Mouse (Mus musculus): ENCODE data around the gene 2900026A02Rik.
"Not testable (repeated sequence)": the region's sequence is repeated elsewhere in the genome, so short reads cannot be mapped to it uniquely, and the experiment has no call there.

Gene 2900026A02Rik

GRCm38 (mm10) chr5:113119861-113120465, 101.1 kb downstream of the 2900026A02Rik start:
- DNase-seq = peak; percentile 60

DNA sequence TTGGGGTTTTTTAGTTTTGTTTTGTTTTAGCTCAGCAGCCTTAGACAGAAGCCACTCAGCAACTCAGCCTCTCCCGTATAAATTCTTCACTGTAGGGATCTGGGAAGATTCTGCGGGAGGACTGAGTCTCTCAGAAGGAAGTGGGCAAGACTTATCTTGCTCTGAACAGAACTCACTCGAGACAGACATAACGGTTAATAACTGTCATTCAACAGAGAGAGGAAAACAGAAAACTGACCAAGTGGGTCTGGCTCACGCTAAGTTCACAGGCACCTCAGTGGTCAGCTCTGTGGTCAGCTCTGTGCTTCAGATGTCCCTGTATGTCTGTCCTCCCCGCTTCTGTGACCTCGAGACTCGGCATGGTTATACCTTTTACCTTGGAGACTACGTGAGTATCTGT, 101.7 kb downstream of the 2900026A02Rik start:
- DNase-seq = no peak

DNA sequence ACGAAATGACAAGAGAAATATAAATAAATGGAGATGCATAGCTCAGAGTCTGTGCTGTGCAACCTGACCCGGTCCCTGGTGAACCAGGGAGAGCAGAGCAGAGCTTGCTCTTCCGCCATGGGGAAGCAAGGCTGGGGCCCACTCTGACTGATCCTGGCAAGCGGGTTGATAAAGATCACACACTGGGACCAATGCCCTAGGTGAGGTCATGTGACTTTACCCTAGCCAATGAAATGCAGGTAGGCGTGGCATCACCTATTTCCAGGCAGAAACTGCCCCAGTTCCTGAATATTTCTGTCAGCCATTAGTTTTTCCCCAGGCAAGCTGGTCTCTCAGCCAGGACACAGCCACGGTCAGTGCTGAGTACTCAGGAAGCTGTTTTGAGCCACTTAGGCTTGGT, 102.3 kb downstream of the 2900026A02Rik start:
- no peak for DNase-seq

DNA sequence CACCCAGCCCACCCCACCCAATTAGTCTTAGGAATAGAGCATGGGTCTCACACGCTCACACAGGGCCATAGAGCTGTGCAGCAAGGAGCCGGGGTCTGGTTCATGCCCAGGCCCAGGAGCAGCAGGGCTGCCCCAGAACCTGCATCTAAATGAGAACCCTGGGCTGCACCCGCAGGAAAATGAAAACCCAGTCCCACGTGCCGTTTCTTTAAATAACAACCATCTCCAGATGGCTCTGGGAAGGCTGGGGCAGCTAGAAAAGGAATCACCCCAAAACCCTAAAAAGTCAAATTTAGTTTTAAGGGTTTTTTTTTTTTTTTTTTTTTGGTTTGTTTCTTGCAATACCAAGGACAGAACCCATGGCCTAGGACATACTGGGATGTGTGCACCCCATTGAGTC, 103.7 kb downstream of the 2900026A02Rik start:
- DNase-seq = no peak

GRCm38 (mm10) chr5:113115896-113116295, 105.1 kb downstream of the 2900026A02Rik start:
- no peak for DNase-seq

DNA sequence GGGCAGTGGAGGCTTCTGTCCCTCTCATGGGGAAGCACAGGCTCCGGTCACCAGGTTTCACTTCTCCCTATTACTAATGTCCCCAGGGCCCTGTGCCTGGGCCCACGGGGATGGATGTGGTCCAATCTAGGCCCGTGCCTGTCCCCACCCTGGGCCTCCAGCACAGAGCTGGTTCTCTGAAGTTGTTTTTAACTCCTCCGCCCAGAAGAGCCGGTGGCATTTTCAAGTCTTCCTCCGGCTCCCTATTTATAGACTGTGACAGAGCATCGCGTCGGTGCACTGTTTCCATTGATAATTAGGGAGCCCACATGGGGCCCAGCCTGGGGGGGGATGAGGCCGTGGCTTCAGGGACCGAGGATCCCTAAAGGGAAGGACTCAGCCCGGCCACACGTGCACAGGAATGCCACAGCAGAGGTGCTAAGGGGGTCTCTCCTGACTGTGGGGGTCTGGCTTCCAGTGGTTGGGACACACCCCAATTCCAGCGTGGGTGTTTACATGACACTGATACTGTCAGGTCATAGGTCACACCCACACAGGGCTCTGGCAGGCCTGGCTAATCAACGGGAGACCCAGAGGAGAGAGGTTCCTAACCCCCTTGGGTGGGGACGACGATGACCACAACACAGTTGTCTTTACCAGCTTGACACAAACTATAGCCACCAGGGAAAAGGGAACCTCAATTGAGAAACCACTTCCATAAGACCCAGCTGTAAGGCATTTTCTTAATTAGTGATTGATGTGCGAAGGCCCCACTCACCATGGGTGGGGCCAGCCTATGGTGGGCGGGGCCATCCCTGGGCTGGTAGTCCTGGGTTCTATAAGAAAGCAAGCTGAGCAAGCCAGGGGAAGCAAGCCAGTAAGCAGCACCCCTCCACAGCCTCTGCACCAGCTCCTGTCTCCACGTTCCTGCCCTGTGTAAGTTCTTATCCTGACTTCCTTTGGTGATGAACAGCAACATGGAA, 106.5 kb downstream of the 2900026A02Rik start:
- peak; percentile 52 for DNase-seq

- DNase-seq = no peak
Measured at GRCm38 (mm10) chr5:113113120-113113519, 107.9 kb downstream of the 2900026A02Rik start.

DNA sequence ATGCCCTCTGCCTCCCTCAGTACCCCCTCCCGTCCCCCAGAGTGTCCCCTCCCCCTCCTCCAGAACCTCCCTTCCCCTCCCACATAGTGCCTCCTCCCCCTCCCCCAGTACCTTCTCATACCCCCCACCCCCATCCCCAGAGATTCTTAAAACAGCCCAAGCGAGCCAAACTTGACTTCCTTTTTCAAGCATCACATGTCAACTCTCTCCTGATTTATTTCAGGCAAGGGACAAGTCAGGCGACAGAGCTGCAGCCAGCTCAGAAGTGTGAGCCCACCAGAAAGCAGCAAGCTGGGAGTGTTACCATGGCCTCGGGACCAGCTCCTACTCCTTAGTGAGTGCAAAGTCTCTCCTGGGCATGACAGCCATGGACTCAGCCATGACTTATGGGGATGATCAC, 109.7 kb downstream of the 2900026A02Rik start:
- no peak for DNase-seq

- no peak for DNase-seq
Measured at GRCm38 (mm10) chr5:113110929-113111328, 110.1 kb downstream of the 2900026A02Rik start.

DNA sequence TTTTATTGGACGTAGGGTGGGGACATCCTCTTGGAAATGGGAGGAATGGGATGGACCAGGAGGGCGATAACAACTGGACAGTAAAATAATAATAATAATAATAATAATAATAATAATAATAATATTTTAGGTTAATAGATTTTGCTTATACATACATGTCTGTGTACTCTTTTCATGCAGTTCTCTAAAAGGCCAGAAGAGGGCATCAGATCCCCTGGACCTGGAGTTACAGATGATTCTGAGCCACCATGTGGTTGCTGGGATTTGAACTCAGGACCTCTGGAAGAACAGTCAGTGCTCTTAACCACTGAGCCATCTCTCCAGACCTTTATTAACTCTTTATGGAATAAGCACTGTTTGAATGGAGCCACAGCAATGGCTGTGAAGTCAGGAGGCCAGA, 111.4 kb downstream of the 2900026A02Rik start:
- DNase-seq = not testable (repeated sequence)

GRCm38 (mm10) chr5:113108165-113108764, 112.8 kb downstream of the 2900026A02Rik start:
- no peak for DNase-seq

GRCm38 (mm10) chr5:113107709-113108108, 113.3 kb downstream of the 2900026A02Rik start:
- DNase-seq = no peak

DNA sequence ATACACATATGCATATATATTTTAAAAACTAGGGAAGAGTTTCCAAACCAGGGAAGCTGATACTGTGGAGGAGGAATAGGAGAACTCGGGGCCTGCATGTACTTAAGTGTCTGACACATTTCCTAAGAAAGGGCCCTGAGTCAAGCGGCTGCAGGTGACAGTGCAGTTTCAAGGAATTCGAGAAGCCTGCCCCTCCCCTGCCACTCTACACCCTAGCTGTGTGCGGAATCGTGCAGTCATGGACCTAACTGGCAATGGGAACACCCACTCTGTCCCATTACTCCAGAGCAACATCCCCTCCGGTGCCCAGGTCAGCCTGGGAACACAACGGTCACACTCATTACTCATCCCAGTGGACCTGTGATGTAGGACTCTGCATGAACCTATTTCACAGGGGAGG, 114.4 kb downstream of the 2900026A02Rik start:
- DNase-seq = no peak

DNA sequence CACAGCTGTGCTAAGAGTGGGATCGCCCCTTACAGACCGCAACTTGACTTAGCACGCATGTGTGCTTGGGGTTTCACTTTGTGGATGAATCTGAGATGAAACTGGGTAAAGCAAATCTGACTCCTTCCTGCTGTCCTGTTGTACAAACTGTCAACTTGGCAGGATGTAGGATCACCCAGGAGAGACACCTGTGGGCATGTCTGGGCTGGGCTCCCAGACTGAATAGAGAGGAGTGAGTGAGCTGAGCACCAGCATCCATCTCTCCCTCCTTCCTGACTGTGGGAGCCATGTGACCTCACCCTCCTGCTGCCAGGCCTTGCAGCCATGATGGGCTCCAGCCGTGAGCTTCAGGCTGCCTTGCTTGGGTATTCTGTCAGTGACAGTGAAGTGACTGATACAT, 115.6 kb downstream of the 2900026A02Rik start:
- DNase-seq = no peak

DNA sequence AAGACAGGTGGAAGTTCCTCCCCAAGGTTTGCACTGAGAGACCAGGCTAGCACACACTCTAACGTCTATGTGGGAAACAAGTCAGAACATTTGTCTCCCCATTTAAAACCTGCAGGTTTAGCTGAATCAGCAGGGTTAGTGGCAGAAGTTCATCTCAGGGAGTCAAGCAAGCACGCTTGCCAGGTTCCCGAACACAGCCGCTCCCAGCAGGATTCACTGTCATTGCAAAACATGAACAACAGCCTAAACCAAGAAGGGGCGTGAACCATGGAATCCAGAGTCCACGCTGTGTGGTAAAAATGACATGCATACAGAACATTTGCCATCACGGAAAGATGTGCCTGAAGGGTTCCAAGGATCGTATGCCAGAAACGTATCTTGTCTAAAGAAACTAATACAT, 116.0 kb downstream of the 2900026A02Rik start:
- DNase-seq = no peak

DNA sequence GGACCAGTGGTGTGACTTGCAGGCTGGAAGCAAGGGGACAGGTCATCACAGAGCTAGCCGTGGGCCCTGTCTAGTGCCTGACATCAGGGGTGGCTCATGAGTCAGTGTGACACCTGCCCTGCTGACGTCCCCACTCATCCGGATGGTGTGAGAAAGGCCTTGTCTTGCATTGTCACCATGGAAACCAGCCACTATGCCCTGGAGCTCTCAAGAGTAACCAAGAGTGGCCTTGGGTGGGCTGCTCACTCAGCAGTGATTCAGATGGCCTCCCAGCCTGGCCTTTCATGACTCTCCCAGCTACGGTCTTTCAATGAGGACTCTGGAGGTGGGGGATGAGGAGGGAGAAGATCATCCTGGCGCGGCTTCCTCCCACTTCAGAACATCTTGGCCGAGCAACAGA, 118.6 kb downstream of the 2900026A02Rik start:
- DNase-seq = no peak

- DNase-seq = no peak
Measured at GRCm38 (mm10) chr5:113101457-113101856, 119.6 kb downstream of the 2900026A02Rik start.

- no peak for DNase-seq
Measured at GRCm38 (mm10) chr5:113100422-113100821, 120.6 kb downstream of the 2900026A02Rik start.

DNA sequence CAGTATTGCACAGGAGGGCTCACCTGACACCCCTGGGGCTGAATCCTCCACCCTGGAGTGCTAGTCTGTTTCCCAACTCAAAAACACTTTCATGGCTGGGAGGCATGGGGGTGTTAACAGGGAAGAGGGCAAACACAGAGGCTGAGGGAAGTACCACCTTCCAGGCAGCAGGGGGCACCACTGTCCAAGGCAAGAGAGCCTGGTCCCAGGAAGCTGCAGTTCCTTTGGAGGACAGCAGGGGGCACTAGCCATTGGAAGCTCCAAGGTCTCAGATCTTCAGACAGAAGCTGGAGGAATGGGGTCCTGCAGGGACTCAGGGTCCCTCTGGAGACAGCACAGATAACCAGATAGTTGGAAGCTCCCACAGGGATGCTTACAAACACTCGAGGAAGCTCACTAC, 121.5 kb downstream of the 2900026A02Rik start:
- peak; percentile 96 for DNase-seq

- DNase-seq = no peak
Measured at GRCm38 (mm10) chr5:113097551-113097950, 123.5 kb downstream of the 2900026A02Rik start.

- DNase-seq = no peak
Measured at GRCm38 (mm10) chr5:113095456-113095855, 125.6 kb downstream of the 2900026A02Rik start.

DNA sequence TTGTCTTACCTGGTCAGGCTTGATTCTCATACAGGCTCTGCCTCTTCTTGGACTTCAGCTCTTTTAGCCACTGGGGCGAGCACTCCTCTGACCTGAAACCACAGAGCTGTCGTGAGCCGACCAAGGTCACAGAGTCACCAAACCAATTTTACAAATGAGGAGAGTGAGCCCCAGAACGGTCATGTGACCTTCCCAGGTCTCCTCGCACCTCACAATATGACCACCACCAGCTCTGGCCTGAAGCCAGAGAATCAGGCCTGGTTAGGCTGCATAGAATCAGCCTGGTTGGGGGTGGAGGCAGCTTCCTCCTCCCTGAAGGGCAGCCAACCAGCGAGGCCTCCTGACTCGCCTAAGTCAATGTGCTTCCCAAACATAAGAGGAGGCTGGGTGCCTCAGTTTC, 128.6 kb downstream of the 2900026A02Rik start:
- DNase-seq = no peak

- peak; percentile 65 for DNase-seq
Measured at GRCm38 (mm10) chr5:113091162-113091561, 129.9 kb downstream of the 2900026A02Rik start.

- no peak for DNase-seq
Measured at GRCm38 (mm10) chr5:113090750-113091149, 130.3 kb downstream of the 2900026A02Rik start.
